Mouse (Mus musculus) left cerebral cortex, adult 2 months (tissue): Measurements from ENCODE around the gene Rnf141. TPM values are rescaled to one million over a fixed set of nuclear protein-coding genes. Genes with fewer than 3 reads are reported as not detected.

Experiments used
- DNase-seq, 2 experiments: peaks; one replicate each; pipeline ENCODE4 v3.0.0; 2021 to 2022; ENCODE audit warnings: low spot score in 2 of 2, mixed read lengths in 1 of 2; ENCODE audit errors: extremely low spot score in 1 of 2
- H3K27ac ChIP-seq: fragments of 200-600 bp; 2 replicates; pipeline ENCODE4 v1.8.1; 2022
- H3K4me3 ChIP-seq: fragments of 200-600 bp; 2 replicates; pipeline ENCODE4 v1.8.1; 2022
- CTCF ChIP-seq: fragments of 200-600 bp; IDR thresholded peaks from 2 replicates; pipeline ENCODE4 v1.8.1; 2022; ENCODE audit warnings: antibody characterized with exemption, mild to moderate bottlenecking, moderate library complexity
- intact Hi-C: fragments of 180-260 bp; cut with DNase I; formaldehyde crosslinking; loops from one replicate; pipeline ENCODE4 v1.15.1; 2025
- total RNA-seq, 2 experiments: library from RNA; stranded (reverse); gene quantifications; 2 replicates each; pipeline ENCODE4 v1.2.3; 2021

The Rnf141 gene
- total RNA-seq, 2 experiments from 2014 or later: 72.1 to 72.6 TPM

- peak overlapping the region; percentile 45 for H3K27ac ChIP-seq
- H3K4me3 ChIP-seq: no peak overlapping the region
- no peak for TF ChIP-seq CTCF
- intact Hi-C loops: no loop called here
- no peak for DNase-seq
Measured at GRCm38 (mm10) chr7:110809585-110810557, 34.4 kb downstream of the Rnf141 start.

GRCm38 (mm10) chr7:110808962-110809361 lies 35.3 kb downstream of the Rnf141 start:
- no peak for DNase-seq
- H3K27ac ChIP-seq: peak overlapping the region; percentile 45; the same call in 1 of the 2 replicates
- H3K4me3 ChIP-seq: no peak overlapping the region
- intact Hi-C loops: no loop called here
- TF ChIP-seq CTCF: no peak

- H3K27ac ChIP-seq: no peak overlapping the region
- DNase-seq: no peak
- H3K4me3 ChIP-seq: no peak overlapping the region
- intact Hi-C loops: no loop called here
- no peak for TF ChIP-seq CTCF
Measured at GRCm38 (mm10) chr7:110807460-110808030, 36.7 kb downstream of the Rnf141 start.

GRCm38 (mm10) chr7:110804266-110804665 lies 40.0 kb downstream of the Rnf141 start:
- TF ChIP-seq CTCF: no peak
- Histone ChIP-seq H3K4me3 (no peak overlapping the region), H3K27ac (no peak overlapping the region)
- intact Hi-C loops: loop anchor here (5.0 kb wide), 1 partner anchor 517 kb away; no protein-coding TSS in a partner anchor
- peak in 1 of 2 experiments; percentile 54 for DNase-seq

- Histone ChIP-seq H3K4me3 (no peak overlapping the region), H3K27ac (no peak overlapping the region)
- intact Hi-C loops: loop anchor here (5.0 kb wide), 1 partner anchor 516 kb away; no protein-coding TSS in a partner anchor
- TF ChIP-seq CTCF: no peak
- DNase-seq: no peak
Measured at GRCm38 (mm10) chr7:110803131-110803530, 41.1 kb downstream of the Rnf141 start.

- DNase-seq: peak; percentile 85 to 89
- Histone ChIP-seq H3K27ac (no peak overlapping the region), H3K4me3 (no peak overlapping the region)
- TF ChIP-seq CTCF: no peak; the same call in none of the 2 replicates
- intact Hi-C loops: loop anchor here (1.0 to 5.0 kb wide), 2 partner anchors 74 to 514 kb away; no protein-coding TSS in a partner anchor
Measured at GRCm38 (mm10) chr7:110801028-110801427, 43.2 kb downstream of the Rnf141 start.

- Histone ChIP-seq H3K27ac (no peak overlapping the region), H3K4me3 (no peak overlapping the region)
- DNase-seq: no peak
- intact Hi-C loops: no loop called here
- no peak for TF ChIP-seq CTCF
Measured at GRCm38 (mm10) chr7:110797722-110798409, 46.4 kb downstream of the Rnf141 start.

- H3K4me3 ChIP-seq: no peak overlapping the region
- H3K27ac ChIP-seq: no peak overlapping the region
- DNase-seq: no peak
- TF ChIP-seq CTCF: no peak
- intact Hi-C loops: no loop called here
Measured at GRCm38 (mm10) chr7:110796367-110797051, 47.7 kb downstream of the Rnf141 start.

GRCm38 (mm10) chr7:110794722-110795121 lies 49.5 kb downstream of the Rnf141 start:
- intact Hi-C loops: no loop called here
- H3K4me3 ChIP-seq: no peak overlapping the region
- no peak overlapping the region for H3K27ac ChIP-seq
- DNase-seq: no peak
- no peak for TF ChIP-seq CTCF

- TF ChIP-seq CTCF: no peak
- no peak overlapping the region for H3K27ac ChIP-seq
- H3K4me3 ChIP-seq: no peak overlapping the region
- no peak for DNase-seq
- intact Hi-C loops: no loop called here
Measured at GRCm38 (mm10) chr7:110792834-110793233, 51.4 kb downstream of the Rnf141 start.

GRCm38 (mm10) chr7:110792201-110792600 lies 52.1 kb downstream of the Rnf141 start:
- no peak overlapping the region for H3K27ac ChIP-seq
- DNase-seq: no peak
- intact Hi-C loops: no loop called here
- TF ChIP-seq CTCF: no peak
- H3K4me3 ChIP-seq: no peak overlapping the region
